Mouse (Mus musculus): Measurements from ENCODE around the gene Madcam1.

GRCm38 (mm10) chr10:79717640-79718357 lies 53.4 kb downstream of the Madcam1 start:
- no peak for TF ChIP-seq CTCF (IDR thresholded peaks at IDR 0.05; ENCODE audit: low read depth)
- no peak for TF ChIP-seq EP300 (optimal IDR thresholded peaks at IDR 0.05)
